Mouse (Mus musculus): Measurements from ENCODE around the gene Egflam. TPM values are rescaled to one million over a fixed set of nuclear protein-coding genes. Genes with fewer than 3 reads are reported as not detected.

Egflam gene
- 1 to 10 TPM; 3.5 to 3.8 TPM for total RNA-seq (2021)

DNA sequence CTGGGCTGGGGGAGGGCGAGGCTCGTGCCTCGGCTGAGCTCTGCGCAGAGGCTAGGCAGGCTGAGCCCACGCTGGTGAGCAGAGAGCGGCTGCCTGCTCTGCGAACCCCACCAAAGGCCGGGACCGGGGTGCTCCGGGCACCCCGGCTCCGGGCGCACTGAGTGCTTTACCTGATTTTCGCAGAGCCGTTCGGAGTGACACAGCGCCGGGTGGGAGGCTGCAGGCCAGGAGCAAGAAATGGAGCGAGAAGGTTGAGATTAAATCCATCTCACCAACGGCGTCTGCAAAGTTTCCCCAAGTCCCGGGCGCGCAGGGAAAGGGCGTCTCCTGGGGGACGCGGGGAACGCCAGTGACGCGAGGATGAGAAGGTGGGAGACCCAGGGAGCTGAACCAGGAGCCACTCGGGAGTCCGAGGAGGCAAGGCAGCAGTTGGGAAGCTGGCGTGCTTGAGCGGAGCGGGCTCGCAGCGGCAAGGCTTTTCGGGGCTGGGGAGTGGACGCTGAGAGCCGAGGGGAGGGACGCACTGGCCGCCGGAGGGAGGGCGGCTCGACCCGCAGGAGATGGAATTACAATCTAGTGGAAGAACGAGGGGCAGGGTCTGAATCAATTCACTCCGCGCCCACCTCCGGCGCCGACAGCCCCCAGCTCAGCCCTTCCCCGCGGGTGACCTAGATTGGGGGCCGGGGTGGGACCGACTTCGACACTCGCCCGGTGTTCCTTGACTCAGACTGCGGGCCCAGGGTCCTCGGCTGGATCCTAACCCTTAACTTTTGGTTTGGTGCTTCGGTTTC lies at the start of gene Egflam:
Egflam (minus strand) TSS at position 578 of the 791 bp plus-strand sequence.
- intact Hi-C loops (cut with DNase I) = no loop called here

DNA sequence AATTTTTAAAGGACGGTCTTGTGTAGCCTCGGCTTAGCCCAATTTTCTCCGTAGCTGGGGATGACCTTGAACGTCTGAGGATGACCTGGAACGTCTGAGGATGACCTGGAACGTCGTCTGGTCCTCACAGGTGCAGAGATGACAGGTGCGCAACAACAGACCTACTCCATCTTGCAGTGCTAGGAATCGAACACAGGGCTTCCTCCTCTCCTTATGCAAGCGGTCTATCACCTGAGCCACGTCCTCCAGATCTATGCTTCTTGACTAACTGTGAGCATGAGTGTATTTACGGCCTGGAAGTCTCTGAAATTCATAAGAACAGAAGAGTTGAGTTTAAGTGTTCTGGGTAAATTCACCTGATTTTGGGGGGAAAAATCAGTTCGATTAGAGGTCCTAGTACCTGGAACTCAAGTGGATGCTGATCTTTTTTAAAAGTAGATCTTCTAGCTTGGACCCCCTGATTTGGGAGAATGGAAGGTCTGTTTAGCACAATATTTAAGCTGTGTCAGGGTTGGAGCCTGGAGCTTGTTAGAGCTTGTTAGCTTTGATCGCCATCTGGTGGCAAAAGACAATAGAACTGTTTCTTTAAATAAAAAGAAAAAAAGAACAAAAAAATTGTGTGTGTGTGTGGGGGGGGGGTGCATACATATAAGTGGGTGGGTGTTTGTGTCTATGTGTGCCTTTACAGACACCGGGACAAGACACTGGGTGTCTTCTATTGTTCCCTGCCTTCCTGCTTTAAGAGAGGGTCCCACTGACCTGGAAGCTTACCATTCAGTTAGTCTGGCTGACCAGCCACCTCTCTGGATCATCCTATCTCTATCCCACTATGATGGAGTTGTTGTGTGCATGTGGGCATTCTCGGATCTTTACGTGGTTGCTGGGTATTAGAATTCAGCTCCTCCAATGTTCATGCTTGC lies 45.5 kb upstream of the Egflam start:
- intact Hi-C loops (cut with DNase I) = loop anchor here (2.0 to 10.0 kb wide), 4 partner anchors 156 to 599 kb away; no protein-coding TSS in a partner anchor

More for the DNA sequence above, at the start of gene Egflam:
- DNase-seq (ENCODE audit: low spot score in 2 of 2) = peak in 1 of 2 experiments; percentile 7

DNA sequence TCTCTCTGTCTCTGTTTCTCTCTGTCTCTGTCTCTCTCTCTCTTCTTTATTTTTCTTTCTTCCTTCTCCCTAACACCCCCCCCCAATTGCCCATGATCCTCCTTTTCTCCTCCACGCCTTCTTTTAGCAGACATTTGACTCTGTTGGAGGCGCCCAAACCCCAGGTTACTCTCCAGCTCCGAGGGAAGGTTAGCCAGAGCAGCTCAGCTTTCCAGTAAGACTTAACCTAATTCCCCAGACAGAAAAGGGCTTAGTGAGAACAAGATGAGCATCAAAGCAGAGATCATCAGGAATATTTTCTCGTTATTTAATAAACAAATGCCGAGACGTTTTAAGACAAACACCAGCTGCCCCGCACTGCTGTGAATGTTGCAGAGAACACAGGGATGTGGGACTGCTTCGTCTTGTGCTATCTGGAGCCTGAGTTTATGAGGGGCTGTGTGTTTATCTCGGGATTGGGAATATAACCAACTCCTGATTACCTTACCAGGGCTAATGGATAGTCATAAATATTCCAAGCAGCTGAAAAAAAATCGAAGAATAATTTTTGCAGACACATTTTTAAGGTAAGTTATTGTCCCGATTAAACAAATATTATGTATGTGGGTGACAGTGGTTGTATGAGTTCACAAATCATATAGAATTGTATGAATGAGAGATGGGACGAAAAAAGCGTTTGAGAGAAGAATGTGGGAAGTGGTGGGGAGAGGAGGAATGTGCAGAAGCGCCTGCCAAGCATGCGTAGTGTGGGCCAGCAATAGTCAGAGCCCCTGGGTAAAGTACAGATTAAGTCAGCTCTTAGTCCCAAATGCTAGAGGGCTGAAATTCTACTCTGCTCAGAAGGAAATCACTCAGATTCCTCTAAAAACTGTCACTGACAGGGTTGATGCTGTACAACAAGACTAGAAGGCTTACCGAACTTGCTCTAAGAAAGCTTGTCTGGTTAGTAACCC lies 44.2 kb upstream of the Egflam start:
- no peak for DNase-seq (ENCODE audit: low spot score in 2 of 2)
- intact Hi-C loops (cut with DNase I) = loop anchor here (2.0 to 10.0 kb wide), 4 partner anchors 155 to 598 kb away; no protein-coding TSS in a partner anchor

More for the DNA sequence above, 45.5 kb upstream of the Egflam start:
- DNase-seq (ENCODE audit: low spot score in 2 of 2) = peak; percentile 23 to 43

DNA sequence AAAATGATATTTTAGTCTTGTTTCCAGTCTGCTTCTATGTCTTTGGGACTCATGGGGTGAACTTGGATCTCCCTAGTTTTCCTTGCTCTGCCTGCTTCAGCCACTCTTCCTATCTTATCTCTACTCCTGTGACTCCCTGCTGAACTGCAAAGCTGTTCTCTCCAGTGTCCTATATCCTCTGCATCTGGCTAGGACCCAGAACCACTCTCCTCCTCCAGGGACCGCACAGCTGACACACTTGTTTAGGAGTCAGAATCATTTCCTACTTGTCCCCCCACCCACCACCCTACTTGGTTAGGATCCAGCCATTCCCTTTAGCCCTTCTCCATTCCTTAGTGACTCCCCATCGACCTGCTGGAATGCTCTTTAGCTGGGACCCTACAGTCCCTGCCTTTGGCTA lies 26.1 kb upstream of the Egflam start:
- no peak for DNase-seq (ENCODE audit: low spot score in 2 of 2)
- intact Hi-C loops (cut with DNase I) = no loop called here

DNA sequence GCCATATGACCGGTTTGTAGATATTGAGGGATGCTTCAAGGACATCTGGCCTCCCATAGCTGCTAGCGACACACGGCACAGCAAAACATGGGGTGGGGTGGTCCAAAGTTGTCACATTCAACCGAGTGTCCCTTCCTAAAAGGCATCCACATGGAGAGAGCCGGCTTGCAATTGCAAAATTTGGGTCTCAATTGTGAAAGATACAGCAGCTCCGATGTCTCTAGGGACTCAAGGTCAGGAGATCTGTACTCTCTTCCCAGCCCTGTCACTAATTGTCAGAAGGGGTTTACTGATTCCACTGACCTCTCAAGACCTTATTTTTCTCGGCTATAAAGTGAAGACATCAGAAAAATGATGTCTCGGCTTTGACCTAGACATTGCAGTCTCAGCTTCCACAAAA lies 6.3 kb upstream of the Egflam start:
- no peak for DNase-seq (ENCODE audit: low spot score in 2 of 2)
- intact Hi-C loops (cut with DNase I) = no loop called here

DNA sequence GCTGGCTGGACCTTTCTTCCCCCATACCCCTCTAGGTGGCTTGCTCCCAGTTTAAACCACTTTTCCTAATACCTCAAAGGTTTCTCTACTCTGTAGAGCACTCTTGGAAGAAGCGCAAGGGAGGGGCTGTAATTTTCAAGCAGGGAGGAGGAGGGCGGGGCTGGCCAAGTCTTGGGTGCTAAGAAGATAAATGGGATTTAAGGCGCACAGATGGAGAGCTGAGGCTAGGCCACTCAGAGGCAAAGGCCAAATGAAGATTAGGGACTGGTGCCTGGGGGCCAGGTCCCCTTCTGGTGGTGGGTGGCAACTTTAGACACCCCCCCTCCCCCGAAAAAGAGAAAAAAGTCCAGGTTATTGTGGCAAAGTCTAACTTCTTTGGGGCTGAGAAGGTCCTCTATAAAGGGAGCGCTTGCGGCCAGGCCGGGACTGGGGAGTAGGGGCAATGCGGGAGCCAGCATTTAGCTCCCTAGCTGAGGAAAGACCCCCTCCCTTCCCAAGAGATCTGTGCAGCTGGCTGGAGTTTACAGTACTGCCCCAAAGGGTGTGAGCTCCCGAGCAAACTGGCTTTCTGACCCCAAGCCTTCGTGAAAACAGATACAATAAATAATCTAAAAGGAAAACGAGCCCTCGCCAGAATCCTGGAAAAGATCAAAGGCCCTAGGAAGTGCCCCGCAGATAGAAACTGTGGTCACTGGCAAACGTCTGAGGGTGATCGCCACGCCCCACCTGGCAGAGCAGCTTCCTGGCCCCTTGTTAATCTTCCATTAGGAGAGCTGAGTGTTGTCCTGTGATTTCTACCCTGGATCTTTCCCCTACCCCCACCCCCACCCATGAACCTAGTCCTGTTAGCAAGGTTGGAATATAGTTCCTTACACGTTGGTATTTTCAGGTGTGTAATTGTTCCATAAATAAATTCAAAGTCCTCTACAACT lies 680 bp upstream of the Egflam start:
- no peak for DNase-seq (ENCODE audit: low spot score in 2 of 2)
- intact Hi-C loops (cut with DNase I) = no loop called here

DNA sequence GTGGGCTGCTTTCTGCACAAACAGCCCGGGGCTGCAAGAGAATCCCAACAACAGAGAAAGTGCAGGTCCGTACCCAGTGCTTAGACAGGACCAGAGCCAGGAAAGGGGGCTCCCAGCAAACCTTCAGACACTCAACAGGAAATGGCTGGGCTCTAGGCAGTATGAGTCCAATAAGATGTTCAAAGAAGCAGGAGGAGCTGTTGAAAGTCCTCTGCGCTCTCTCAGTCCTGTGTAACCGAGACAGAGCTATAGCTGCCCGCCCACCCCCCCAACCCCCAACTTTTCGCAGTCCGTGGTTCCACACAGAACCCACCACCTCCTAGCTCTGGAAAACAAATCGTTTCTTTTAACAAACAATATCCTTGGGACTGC lies 763 bp downstream of the Egflam start:
- intact Hi-C loops (cut with DNase I) = no loop called here
- DNase-seq (ENCODE audit: low spot score in 2 of 2) = no peak

DNA sequence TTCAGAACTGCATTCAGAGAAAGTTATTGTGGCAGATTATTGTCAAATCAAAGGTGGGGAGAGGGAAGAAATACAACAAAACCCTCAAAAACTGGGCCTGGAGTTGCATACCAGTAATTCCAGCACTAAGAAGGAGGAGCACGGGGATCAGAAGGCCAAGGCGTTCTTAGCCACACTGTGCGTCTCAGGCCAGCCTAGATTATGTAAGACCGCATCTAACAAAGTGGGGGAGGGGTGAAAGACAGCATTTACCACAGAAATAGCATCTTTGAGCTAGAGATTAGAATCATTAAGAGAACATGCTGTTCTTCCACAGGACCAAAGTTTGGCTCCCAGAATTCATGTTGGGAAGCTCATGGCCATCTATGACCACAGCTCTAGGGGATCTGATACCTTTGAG lies 14.8 kb downstream of the Egflam start:
- DNase-seq (ENCODE audit: low spot score in 2 of 2) = no peak
- intact Hi-C loops (cut with DNase I) = no loop called here

DNA sequence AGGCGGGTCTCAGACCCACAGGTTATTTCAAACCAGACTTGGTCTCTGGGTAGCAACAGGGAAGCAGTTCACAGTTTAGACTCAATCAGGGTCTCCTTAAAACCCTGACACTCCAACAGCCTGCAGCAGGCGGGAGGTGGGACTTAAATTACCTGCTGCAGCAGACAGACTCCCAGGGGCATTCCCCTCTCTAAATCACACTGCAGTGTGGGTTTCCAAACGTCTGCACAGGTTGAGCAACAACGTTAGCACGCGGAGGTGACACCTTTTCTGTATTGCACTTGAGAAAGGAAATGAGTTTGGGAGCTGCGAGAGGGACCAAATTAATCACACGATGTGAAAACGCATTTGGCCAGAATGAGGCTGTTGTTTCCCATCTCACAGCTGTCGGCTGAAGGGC lies 15.7 kb downstream of the Egflam start:
- intact Hi-C loops (cut with DNase I) = no loop called here
- no peak for DNase-seq (ENCODE audit: low spot score in 2 of 2)

DNA sequence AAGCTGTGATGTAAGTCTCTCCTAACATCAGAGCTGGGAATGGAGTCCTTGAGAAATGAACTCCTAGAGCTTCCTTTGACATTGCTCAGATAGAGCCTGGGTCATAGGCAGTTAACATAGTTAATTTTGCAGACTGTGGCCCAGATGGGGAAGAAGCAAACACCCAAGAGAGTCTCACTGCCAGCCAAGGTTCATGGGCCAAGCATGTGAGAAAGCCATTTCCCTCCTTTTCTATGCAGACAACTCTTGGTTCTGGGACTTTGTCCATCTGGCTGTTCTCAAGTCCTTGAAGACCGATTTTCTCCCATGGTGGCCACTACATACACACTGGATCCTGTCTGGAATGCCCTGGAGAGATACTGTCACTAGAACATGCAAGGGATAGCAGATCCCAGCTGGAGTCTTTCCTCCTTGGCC lies 45.6 kb downstream of the Egflam start:
- DNase-seq (ENCODE audit: low spot score in 2 of 2) = no peak
- intact Hi-C loops (cut with DNase I) = no loop called here

DNA sequence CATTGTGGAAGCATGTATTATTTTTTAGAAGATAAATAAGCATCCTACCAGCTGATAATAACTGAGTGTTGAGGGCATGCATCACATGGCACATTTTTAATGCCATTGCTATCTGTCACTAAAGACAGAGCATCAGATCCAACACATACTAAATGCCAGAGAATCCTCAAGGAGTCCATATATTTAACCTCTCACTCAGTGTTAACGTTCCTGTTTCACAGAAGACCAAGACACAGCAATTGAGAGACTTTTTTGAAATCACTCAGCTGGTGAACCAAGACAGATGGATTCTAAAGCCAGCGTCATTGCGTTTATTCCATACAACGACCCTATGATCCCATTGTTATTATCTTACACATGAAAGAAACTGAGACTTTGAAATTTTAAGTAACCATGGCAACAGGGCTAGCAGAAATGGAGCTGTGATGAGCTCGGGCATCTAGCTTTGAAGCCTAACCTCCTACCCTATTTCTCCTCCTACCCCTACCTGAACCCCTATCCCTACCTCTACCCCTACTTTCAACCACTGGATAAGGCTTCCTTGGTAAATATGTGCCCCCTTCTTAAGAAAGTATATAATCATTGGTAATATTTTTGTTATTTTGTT lies 57.4 kb downstream of the Egflam start:
- DNase-seq (ENCODE audit: low spot score in 2 of 2) = no peak
- intact Hi-C loops (cut with DNase I) = no loop called here

DNA sequence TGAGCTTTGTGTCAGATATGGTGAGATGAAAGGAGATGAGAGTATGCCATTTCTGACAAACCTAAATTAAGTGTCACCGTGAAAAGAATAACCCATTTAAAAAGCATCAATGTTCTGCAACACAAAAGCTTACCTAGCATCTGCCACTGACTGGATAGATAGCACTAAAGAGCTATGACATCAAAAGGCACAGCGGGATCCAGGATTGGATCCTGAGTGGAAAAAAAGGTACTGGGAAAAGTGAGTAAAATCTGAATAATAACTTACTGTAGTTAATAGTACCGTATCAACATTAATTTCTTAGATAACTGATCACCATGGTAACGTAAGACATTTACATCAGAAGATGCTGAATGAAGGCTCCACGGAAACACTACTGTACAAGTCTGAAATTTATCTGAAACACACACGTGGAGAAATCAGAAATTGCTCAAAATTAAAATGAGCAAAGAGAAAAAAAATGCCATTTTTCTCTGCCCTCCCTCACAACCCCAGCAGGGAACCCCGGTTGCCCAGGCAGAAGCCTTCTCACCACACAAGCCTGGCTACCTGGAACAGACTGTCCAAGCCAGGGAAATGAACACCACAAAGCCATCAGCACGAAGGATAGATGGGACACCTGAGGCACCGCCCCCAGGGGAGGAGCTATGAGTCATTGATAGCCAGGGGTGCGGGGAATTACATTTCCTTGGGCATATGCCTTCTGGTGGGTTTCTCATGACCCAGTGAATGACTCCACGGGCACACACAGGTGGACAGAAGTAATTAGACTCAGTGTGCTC lies 63.5 kb downstream of the Egflam start:
- DNase-seq (ENCODE audit: low spot score in 2 of 2) = no peak
- intact Hi-C loops (cut with DNase I) = no loop called here

DNA sequence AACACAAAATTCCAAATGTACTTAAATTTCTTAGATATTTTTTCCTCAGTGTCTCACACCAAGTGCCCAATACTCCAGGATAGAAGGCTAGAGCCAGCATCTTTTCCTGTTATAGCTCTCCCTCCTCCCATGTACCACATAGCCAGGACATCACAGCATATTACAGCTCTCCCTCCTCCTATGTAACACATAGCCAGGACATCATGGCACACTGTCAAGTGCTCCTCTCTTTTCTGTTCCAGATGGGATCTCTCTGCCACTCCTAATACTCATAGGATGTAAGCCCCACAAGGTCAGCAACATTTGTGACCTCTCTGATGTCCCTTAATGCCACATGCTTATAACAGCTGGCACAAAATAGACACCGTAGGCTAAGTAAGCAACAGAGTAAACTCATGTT lies 65.3 kb downstream of the Egflam start:
- no peak for DNase-seq (ENCODE audit: low spot score in 2 of 2)
- intact Hi-C loops (cut with DNase I) = no loop called here

DNA sequence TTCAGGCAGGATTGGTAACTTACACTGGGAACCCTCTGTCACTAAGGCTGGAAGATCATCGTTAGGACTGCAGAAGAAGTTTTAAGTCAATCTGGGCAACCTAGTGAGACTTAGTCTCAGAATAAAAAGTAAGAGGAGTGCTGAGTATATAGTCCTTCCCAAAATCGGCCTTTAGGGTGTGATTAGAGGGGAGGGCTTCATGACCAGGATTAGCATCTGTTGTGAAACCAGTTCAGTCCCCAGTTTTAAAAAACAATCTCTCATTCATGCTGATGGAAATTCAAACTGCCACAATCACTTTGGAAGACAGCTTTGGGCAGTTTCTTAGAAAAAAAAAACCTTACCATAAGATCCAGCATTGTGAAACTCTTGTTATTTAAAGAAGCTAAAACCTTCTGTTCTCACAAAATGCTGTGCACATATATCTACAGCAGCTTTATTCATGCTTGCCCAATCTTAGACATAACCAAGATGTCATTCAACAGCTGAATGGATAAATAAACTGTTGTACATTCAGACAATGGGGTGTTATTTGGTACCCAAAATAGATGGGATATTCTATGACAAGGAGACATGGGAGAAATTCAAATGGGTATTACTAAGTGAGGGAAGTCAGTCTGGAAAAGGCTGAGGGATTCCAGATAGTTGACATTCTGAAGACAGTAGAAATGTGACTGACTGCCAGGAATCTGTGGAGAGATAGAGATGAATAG lies 75.4 kb downstream of the Egflam start:
- intact Hi-C loops (cut with DNase I) = no loop called here
- DNase-seq (ENCODE audit: low spot score in 2 of 2) = no peak

DNA sequence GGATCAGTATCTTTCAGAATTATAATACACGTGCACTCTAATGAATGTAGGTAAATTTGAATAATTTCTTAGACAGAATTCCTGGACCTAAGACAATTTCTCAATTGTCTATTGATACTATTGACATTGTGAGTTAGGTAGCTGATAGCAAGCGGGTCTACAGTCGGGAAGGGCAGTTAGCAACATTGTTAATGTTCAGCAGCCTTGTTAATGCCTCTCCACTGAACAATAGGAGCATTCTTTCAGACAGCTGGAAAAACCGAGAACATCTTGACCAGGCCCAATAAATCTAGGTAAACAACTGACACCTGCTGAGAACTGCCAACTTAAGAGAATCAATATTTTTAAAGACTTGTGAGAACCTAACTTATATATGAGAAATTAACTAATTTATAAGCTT lies 77.3 kb downstream of the Egflam start:
- no peak for DNase-seq (ENCODE audit: low spot score in 2 of 2)
- intact Hi-C loops (cut with DNase I) = no loop called here

DNA sequence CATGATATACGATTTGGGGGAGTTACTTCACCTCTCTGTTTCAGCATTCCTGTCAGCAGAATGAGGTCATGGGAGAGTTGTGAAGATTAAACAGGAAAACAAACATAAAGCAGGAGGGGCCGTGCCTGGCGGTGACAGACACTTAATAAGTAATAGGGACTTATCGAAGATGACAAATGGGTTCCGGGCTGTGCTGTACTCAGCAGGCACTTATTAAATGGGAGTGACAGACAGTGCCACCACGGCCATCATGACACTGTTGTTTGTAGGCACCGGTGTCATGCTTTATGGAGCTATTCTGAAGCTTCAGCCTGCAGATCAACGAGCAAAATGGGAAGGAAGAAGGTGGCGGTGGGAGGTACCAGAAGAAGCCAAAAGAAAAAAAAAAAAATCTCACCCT lies 82.7 kb downstream of the Egflam start:
- intact Hi-C loops (cut with DNase I) = no loop called here
- no peak for DNase-seq (ENCODE audit: low spot score in 2 of 2)

DNA sequence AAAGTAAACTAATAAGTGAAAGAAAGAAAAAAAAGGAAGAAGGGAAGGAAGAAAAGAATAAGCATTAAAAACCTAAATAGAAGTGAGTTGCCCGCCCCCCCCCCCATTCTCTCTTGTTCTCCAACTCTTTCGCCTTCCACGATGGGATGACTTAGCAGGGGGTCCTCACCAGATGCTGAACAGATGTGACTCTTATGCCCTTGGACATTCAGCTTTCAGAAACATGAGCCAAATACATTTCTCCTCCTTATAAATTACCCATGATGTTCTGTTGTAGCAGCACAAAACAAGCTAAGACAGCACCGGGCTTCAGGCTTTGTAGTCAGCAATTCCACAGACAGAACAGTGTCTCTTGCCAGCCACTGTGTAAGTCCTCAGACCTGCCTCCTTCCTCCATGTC lies 89.5 kb downstream of the Egflam start:
- intact Hi-C loops (cut with DNase I) = no loop called here
- no peak for DNase-seq (ENCODE audit: low spot score in 2 of 2)
